Mouse (Mus musculus) liver (tissue): ENCODE data around the gene Gcnt1.

Experiments
- DNase-seq: peaks from one replicate; pipeline ENCODE4 v3.0.0-alpha.2; 2020; ENCODE audit warnings: mixed read lengths

Gene Gcnt1

DNA sequence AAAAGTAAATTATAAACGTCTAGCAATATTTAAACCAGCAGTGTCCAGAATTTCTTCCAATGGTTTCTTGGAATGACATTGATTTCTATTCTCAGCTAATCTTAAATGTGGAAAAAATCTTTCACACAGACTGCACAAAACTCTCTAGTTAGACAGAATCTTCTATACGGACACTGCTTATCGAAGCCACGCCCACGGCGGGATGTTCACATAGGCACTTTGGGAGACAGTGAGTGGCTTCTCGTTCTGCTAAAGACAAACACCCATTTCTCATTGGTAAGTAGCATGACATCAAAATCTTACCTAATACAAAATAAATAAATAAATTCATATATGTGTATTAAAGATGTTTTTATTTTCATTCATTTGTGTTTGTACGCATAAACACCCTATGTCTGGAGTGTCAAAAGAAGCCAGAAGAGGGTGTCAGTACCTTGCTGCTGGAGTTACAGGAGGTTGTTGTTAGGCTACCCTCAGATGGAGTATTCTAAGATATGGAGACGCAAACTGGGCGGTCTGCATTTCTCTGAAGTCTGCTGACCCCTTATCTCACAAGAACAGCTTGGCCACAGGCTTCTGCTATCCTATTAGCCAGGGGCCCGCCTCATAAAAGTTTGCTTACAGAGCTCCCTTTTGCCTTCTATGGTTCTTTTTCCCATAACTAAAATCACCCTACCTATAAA is 49.5 kb downstream of the Gcnt1 start:
- DNase-seq: peak; percentile 92

- DNase-seq: no peak
Observed at GRCm38 (mm10) chr19:17319770-17320169, 52.9 kb downstream of the Gcnt1 start.

- DNase-seq: no peak
Observed at GRCm38 (mm10) chr19:17318733-17319132, 53.9 kb downstream of the Gcnt1 start.

DNA sequence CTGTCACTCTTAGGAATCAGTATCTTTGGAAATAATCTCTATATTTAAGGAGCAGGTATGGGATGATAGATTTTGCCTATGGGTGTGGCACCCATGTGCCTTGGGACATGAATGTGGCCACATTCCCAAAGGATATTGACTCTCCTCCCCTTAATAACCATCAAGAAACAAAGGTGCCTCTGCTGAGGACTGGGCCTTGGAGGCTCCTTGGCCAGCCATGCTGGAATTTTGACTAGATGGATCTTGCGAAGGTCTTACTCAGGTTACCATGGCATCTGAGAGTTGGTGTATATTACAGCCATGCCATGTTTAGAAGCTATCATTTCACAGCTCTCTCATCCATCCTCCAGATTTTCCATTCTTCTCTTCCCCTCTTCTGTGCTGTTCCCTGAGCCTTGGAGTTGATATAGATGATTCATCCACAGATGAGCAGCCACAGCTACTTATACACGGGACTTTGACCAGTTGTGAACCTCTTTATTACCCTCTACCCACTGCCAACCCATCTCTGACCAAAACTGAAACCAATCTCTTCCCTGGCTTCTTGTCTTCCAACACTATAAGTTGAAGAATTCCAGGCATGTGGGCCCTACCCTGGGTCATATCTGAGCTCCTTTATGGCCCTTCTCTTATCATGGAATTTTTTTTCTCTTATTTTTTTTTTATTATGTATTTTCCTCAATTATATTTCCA is 56.2 kb downstream of the Gcnt1 start:
- DNase-seq: no peak

DNA sequence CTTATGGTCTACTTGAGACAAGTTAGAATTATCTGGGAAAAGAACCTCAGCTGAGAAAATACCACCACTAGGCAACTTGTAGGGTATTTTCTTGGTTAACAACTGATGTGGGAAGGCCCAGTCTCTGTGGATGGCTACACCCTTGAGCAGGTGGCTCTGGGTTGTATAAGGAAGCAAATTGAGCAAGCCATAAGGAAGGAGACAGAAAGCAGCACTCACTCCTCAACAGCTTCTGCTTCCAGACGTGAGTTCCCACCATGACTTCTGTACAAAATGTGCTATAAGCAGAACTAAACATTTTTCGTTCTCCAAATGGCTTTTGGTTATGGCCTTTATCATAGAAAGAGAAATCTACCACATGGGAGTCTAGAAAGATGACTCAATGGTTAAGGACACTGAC is 58.2 kb downstream of the Gcnt1 start:
- no peak for DNase-seq

- DNase-seq: no peak
Observed at GRCm38 (mm10) chr19:17313766-17314165, 58.9 kb downstream of the Gcnt1 start.

DNA sequence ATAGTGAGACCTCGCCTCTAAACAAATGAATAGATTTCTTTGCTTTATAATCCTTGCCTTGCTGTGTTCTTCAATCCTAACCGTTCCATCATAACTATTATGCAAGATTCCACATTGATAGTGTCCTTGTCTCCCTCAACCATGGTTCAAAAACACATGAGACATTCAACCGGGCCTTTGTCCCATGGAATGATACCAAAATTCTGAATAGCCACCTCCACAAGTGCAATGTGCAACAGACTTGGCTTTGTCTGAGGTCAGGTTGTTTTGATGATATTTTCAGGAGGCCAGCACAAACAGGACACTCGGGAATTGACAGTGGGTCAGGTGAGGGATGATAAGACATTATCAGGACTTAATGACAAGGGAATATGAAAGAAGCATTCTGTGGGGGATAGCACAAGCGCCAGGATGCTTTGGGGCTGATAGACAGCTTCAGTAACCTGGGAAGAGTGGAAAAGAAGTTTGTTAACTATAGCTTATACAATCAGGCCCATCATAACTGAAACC is 59.9 kb downstream of the Gcnt1 start:
- no peak for DNase-seq

DNA sequence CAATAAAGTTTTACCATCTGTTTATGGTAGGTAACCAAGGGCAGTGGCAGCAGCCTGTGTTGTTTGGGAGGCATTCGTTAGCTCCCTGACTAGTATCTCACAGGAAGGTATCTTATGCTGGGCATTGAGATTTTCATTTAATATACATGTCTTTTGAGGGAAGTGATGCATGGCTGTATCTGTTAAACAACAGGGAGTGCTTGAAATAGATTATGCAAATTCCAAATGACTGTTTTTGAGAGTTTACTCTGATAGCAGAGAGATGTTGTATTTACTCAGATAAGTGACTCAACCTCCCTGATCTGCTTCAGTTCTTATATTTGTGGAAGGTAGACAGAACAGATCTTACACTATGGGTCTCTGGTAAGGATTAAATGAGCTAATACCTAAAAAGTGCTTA is 61.1 kb downstream of the Gcnt1 start:
- no peak for DNase-seq

- no peak for DNase-seq
Observed at GRCm38 (mm10) chr19:17311031-17311430, 61.6 kb downstream of the Gcnt1 start.

DNA sequence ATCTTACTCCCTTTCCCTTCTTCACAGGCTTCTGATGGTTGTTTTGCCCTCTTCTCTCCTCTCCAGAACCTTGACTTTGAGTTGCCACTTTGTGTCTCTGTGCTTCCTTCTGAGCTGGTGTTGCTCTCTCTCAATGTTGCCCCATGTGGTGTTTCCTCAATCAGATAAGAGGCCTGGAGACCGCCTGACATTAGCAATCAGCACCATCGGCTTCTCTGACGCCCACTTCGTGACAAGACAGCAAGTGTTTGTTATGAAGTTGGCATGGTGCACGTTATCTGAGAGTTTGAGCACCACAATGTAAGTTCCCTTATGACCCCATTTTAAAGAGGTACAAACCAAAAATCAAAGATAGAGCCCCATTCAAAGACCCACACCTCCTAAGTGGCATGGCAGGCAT is 76.6 kb downstream of the Gcnt1 start:
- peak; percentile 31 for DNase-seq

DNA sequence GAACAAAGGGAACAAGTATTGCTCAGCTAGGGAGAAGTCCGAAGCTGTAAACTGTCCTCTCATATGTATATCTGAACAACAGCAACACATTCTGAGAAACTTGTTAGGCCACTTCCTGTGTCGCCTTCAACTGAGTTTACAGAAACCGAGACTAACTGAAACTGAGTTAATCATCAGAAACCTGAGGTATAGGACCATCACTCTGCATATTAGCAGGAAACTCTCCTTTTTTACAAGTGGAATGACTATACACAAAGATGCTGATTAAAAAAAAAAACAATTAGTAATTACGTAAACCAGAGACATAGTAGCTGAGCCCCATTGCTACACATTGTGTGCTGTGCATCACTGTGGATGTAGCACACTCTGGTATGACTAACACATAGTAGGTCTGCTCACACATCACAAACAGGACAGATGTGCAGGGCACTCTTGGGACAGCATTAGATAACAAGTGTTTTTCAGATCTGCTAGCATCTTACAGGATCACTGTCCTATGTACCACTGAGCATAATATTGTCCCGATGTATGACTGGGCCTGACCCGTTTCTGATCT is 77.4 kb downstream of the Gcnt1 start:
- no peak for DNase-seq

DNA sequence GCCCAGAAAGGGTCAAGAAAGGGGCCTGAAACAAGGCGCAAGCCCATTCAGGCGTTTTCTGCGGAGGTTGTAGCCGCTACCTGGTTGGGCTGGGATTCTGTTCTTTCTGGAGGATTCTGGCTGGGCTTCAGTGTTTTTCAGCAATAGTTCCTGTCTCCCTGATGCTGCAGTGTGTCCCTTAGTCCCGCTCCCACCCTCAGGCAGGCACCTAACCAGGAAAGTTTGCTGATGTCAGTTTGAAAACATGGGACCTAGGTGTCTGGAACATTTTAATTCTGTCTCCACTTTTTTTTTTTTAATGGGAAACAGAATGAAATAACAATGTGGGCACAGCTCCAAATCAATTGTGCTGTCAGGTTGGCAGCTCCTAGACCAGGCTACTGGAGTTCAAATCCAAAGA is 78.5 kb downstream of the Gcnt1 start:
- no peak for DNase-seq

- DNase-seq: no peak
Observed at GRCm38 (mm10) chr19:17289526-17289925, 83.1 kb downstream of the Gcnt1 start.

- DNase-seq: no peak
Observed at GRCm38 (mm10) chr19:17286004-17286403, 86.6 kb downstream of the Gcnt1 start.

DNA sequence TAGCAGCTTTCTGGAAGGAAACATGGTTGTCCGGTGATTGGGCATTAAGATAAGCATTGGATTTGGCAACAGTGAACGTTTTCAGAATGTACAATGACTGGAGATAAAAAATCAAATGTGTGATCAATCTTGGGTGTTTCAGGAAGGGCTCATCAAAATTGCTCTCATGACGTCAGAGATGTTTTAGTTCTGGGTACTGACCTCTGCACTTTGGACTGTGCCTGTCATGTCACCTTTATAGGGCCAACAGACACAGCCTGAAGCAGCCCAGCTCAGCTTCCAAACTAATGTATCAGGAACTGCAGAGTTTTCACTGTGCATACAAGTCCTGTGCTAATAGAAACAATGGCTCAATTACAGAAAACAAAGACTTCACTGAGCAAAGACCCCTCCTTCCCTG is 89.3 kb downstream of the Gcnt1 start:
- no peak for DNase-seq

GRCm38 (mm10) chr19:17278381-17279051 is 94.1 kb downstream of the Gcnt1 start:
- DNase-seq: no peak
